Mouse (Mus musculus) kidney, embryonic 14.5 days (tissue): ENCODE results near the gene Gm14409. TPM values are rescaled to one million over a fixed set of nuclear protein-coding genes. Genes with fewer than 3 reads are reported as not detected.

Experiments
- polyA plus RNA-seq: library from polyadenylated mRNA; unstranded; fragments of >200 nt; fragmentation: Nextera tagmentation; extraction: Ambion mirVana; gene quantifications from 2 replicates; pipeline ENCODE4 v1.2.1, GENCODE M21; 2014

Gm14409 gene
- polyA plus RNA-seq, 1 experiment from 2014 or later: not detected

Other genes with a start within 250 kb of the Gm14409 start
- 0.39 TPM in 1 of 2 replicates, not detected in the other for gene Gm14401, start 192.7 kb downstream of the Gm14409 start, polyA plus RNA-seq
- 27.1 and 30.2 TPM in 2 replicates for gene Gm14410, start 60.6 kb downstream of the Gm14409 start, polyA plus RNA-seq
- 0.16 and 0.76 TPM in 2 replicates for gene Gm14412, start 57.3 kb upstream of the Gm14409 start, polyA plus RNA-seq
- gene Gm14418, start 131.3 kb upstream of the Gm14409 start, polyA plus RNA-seq: 10.9 and 14.2 TPM in 2 replicates
- 12.7 and 18.6 TPM in 2 replicates for gene Zfp970, start 197.7 kb upstream of the Gm14409 start, polyA plus RNA-seq
- 6.1 and 9.8 TPM in 2 replicates for gene Gm14403, start 231.2 kb upstream of the Gm14409 start, polyA plus RNA-seq